Mouse (Mus musculus) lung, adult 2 months (tissue): ENCODE data around the gene Mbd5.

Experiments
- CTCF ChIP-seq: fragments of 200-500 bp; IDR thresholded peaks from 2 replicates; pipeline ENCODE4 v1.5.1; 2011; ENCODE audit warnings: mild to moderate bottlenecking, low read length, control low read depth; ENCODE audit not compliant: insufficient read depth
- POLR2A ChIP-seq: fragments of 200-500 bp; IDR thresholded peaks from 2 replicates; pipeline ENCODE4 v1.6.1; 2011; ENCODE audit warnings: low read depth, mild to moderate bottlenecking, control low read depth, low read length, borderline replicate concordance; ENCODE audit errors: extremely low read depth

GRCm38 (mm10) chr2:49335267-49335666 lies 386.0 kb downstream of the Mbd5 start:
- TF ChIP-seq POLR2A: no peak
- TF ChIP-seq CTCF: no peak
